Mouse (Mus musculus): ENCODE data around the gene Olfr96. TPM values are rescaled to one million over a fixed set of nuclear protein-coding genes. Genes with fewer than 3 reads are reported as not detected.
A peak's percentile ranks its signal among the peaks of the same experiment; 100 is the strongest.

Olfr96 gene
- polyA plus RNA-seq (2015; fragmentation: Nextera tagmentation; extraction: Ambion mirVana) = not detected in 2 replicates

DNA sequence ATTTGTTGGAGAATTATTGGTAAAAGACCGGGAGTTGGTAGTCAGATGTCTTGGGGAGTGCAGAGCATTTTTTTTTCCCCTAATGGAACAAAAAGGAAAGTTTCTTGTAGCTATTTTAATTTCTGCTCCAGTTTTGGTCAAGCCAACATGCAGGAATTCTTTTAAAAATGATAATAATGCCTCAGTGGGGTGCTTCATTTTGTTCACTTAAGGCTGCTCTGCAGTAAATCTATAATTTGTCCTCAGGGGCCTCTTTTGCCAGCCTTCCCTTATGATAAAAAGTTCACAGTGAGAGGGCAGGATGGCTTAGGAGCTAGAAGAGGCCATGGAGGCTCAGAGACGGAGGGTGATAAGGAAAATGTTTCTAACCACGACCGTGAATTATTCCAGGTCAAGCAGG is at the start of gene Olfr96:
TSS of gene Olfr96 (plus strand) at position 301 of the 400 bp plus-strand sequence.
- no peaks in the 10 kb centered on the region for H3K4me1 ChIP-seq (replicated peaks)
- no peaks in the 10 kb centered on the region for H3K27me3 ChIP-seq (replicated peaks)
- no peak within 1 kb of the TSS for H3K9ac ChIP-seq
- no peak for ATAC-seq
- H3K4me3 ChIP-seq (replicated peaks) = no peak within 1 kb of the TSS
- H3K27ac ChIP-seq = no peak within 1 kb of the TSS
- H3K36me3 ChIP-seq = no peaks in the 10 kb centered on the region
- no peaks in the 10 kb centered on the region for H3K9me3 ChIP-seq
- 63% methylated on average over 4 of the region's 4 CpGs for WGBS
- H3K4me2 ChIP-seq (replicated peaks) = no peak within 1 kb of the TSS

DNA sequence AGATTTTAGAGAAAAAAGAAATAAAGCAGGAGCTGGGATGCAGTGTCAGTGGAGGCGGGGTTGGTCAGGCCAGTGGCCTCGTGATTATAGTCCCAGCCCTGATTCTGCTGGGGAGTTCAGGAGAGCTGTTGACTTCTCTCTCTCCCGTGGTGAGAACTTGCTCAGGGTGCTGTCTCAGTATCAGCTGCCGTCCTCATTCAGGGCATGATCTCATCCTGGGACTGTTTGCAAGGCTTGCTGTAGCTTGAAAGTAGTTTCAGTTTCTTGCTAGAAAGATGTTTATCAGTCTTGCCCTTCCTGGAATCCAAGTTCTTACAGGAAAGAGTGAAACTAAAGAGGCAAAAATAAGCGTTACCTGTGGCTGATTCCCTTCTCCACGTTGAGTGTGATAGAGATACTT is 34.5 kb upstream of the Olfr96 start:
- Histone ChIP-seq H3K27me3 (replicated peaks) (no peaks in the 10 kb centered on the region), H3K9me3 (no peaks in the 10 kb centered on the region), H3K4me3 (replicated peaks) (no peak overlapping the region), H3K4me1 (replicated peaks) (no peaks in the 10 kb centered on the region), H3K36me3 (no peaks in the 10 kb centered on the region), H3K27ac (no peak overlapping the region), H3K9ac (no peak overlapping the region), H3K4me2 (replicated peaks) (no peak overlapping the region)
- 38% methylated on average over 6 of the region's 6 CpGs for WGBS
- 0 out of 2 replicates have a peak, but pooled peaks have one; percentile 41 for ATAC-seq

DNA sequence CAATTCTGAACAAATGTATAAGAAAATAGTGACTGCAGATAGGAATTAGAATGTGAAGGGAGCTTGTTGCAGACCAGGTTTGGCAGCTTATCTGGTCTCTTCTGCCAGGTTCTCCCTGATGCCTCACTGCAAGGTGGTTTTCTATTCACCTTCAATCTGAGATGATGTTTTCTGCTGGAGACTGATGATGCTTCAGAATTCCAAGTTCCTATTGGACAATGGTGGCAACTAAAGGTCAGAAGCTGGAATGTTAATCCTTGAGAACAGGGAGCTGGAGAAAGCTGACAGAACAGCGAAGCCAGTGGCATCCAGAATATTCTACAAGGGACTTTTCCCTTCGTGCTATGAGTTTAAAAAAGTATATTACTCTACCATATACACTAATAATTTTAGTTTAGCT is 29.2 kb upstream of the Olfr96 start:
- ATAC-seq = no peak
- no peaks in the 10 kb centered on the region for H3K36me3 ChIP-seq

DNA sequence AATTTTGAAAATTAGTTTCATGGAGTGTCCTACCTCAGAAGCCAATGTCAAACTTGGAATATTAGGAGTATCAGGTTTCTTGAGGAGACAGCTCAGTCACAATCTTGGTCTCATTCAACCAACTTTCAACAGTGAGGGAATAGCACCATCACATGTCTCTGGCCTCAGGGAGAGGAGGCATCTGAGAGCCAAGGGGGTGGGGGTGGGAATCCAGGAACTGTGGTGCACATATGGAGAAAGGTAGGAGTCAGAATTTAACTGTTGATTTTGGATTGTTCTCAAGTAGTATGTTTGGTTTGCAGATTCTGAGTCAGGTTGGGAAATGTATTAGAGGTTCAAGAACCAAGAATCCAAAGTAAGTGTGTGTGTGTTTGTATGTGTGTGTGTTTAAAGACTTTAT is 26.9 kb upstream of the Olfr96 start:
- H3K4me3 ChIP-seq (replicated peaks) = no peak overlapping the region
- peaks cover 21% of the 10 kb centered on the region for H3K27me3 ChIP-seq (replicated peaks)
- no peak overlapping the region for H3K9ac ChIP-seq
- no peaks in the 10 kb centered on the region for H3K9me3 ChIP-seq
- H3K4me1 ChIP-seq (replicated peaks) = peaks cover 2% of the 10 kb centered on the region; the same call in 1 of the 2 replicates
- no peak overlapping the region for H3K27ac ChIP-seq
- ATAC-seq = no peak
- no peaks in the 10 kb centered on the region for H3K36me3 ChIP-seq
- no peak overlapping the region for H3K4me2 ChIP-seq (replicated peaks)

More for the DNA sequence above, 29.2 kb upstream of the Olfr96 start:
- no peaks in the 10 kb centered on the region for H3K9me3 ChIP-seq
- no peaks in the 10 kb centered on the region for H3K4me1 ChIP-seq (replicated peaks)
- WGBS = 49% methylated on average over 2 of the region's 2 CpGs
- no peak overlapping the region for H3K4me3 ChIP-seq (replicated peaks)
- H3K27ac ChIP-seq = no peak overlapping the region
- no peak overlapping the region for H3K9ac ChIP-seq
- H3K27me3 ChIP-seq (replicated peaks) = no peaks in the 10 kb centered on the region
- no peak overlapping the region for H3K4me2 ChIP-seq (replicated peaks)

DNA sequence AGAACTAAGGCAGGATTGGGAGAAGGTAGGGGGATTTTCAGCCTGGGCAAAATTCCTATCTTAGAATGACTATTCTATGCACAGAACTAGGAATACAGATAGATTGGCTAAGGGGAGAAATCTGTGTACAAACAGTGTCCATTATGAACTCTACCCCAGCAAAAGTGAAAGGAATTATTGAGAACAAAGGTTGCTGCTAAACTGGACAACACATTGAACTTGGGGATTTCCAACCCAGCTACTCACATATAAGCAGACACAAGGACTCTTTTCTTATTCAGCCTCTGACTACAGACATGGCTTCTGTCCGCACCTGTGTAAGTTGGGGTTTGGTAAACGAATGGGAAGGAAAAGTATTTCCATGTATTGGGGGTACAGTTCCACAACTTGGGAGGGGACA is 26.3 kb upstream of the Olfr96 start, which contains the start of gene Ubd:
TSS of gene Ubd (plus strand) at position 237 of the 400 bp plus-strand sequence.
- Histone ChIP-seq H3K4me3 (replicated peaks) (no peak within 1 kb of the TSS), H3K27ac (no peak within 1 kb of the TSS), H3K4me2 (replicated peaks) (no peak within 1 kb of the TSS), H3K9me3 (no peaks in the 10 kb centered on the region), H3K36me3 (no peaks in the 10 kb centered on the region), H3K9ac (no peak within 1 kb of the TSS), H3K27me3 (replicated peaks) (peaks cover 22% of the 10 kb centered on the region), H3K4me1 (replicated peaks) (peaks cover 2% of the 10 kb centered on the region; the same call in 1 of the 2 replicates)
- WGBS = 84% methylated on average over 2 of the region's 2 CpGs
- no peak for ATAC-seq

DNA sequence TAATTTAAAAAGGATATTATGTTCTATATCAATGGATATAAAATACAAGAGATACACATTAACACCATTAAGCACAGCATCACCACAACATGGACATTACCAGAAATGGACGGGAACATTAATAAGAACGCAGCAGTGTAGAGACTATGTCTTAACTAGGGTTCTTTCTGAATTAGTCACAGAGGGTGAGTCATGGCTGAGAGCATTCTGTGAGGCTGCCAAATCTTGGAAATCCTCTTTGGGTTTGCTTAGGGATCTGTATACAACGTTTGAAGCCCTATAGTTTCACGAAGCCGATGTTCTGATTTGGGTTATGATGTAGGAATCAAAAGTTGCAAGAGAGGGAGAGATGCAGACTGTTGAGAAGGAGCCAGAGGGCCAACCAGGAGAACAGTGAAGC is 25.2 kb upstream of the Olfr96 start:
- Histone ChIP-seq H3K4me1 (replicated peaks) (peaks cover 2% of the 10 kb centered on the region; the same call in 1 of the 2 replicates), H3K9me3 (no peaks in the 10 kb centered on the region), H3K27ac (no peak overlapping the region), H3K36me3 (no peaks in the 10 kb centered on the region), H3K4me3 (replicated peaks) (no peak overlapping the region), H3K9ac (no peak overlapping the region), H3K4me2 (replicated peaks) (no peak overlapping the region), H3K27me3 (replicated peaks) (peaks cover 22% of the 10 kb centered on the region)
- WGBS = 82% methylated on average over 5 of the region's 5 CpGs
- no peak for ATAC-seq

DNA sequence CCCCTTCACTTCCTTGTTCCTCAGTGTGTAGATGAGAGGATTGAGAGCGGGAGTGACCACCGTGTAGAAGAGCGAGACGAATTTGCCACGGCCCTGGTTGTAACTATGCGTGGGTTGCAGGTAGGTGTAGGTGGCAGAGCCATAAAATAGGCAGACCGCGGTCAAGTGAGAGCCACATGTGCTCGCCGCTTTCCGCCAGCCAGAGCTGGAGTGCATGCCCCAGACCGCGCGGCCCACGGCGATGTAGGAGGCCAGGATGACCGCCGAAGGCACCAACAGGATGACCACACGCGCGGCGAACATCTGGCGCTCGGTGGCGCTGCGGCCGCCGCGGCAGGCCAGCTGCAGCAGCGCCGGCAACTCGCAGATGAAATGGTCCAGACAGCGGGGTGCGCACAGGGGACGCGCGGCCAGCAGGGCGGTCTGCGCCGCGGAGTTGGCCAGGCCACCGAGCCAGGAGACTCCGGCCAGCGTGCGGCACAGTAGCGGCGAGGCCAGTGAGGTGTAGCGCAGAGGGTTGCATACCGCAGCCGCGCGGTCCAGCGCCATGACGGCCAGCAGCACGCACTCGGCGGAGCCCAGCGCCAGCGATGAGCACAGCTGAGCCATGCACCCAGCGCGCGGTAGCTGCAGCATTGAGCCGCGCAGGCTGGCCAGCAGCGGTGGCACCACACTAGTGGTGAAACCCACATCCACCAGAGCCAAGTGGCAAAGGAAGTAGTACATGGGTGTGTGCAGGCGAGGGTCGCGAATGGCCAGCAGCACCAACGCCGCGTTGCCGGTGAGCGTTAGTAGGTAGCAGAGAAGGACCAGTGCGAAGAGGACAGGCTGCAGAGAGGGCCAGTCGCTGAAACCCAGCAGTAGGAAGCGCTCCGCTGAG is 22.9 kb upstream of the Olfr96 start:
- peaks cover 2% of the 10 kb centered on the region; the same call in 1 of the 2 replicates for H3K4me1 ChIP-seq (replicated peaks)
- peaks cover 24% of the 10 kb centered on the region for H3K27me3 ChIP-seq (replicated peaks)
- peak overlapping the region; percentile 34; the same call in 1 of the 2 replicates for H3K9ac ChIP-seq
- H3K4me3 ChIP-seq (replicated peaks) = peak overlapping the region; percentile 54
- H3K4me2 ChIP-seq (replicated peaks) = peak overlapping the region; percentile 99
- H3K27ac ChIP-seq = no peak overlapping the region
- no peaks in the 10 kb centered on the region for H3K9me3 ChIP-seq
- no peaks in the 10 kb centered on the region for H3K36me3 ChIP-seq
- peak; percentile 84 for ATAC-seq
- 1% methylated on average over 77 of the region's 77 CpGs for WGBS

DNA sequence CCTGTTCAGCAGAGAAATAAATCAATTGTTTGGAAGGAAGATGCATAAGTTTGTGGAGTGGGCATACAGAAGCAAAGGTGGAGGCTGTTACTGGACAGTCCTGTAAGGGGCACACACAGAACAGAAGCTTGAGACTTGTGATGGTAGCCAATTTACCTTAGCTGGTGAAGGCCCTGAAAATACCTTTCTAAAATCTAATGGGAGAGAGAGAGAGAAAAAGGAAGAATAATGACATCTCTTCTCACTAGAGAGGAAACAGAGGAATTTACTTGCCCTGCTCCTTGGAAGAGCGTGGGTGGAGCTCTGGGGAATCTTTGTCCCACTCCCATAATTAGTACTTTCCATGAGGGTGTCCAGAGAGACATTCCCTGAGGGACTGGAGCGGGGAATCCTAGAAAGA is 19.1 kb upstream of the Olfr96 start, which contains the start of gene Olfr94:
TSS of gene Olfr94 (minus strand) at position 101 of the 400 bp plus-strand sequence.
- Histone ChIP-seq H3K27me3 (replicated peaks) (peaks cover 24% of the 10 kb centered on the region), H3K36me3 (no peaks in the 10 kb centered on the region), H3K4me1 (replicated peaks) (peaks cover 2% of the 10 kb centered on the region; the same call in 1 of the 2 replicates), H3K27ac (no peak within 1 kb of the TSS), H3K9me3 (no peaks in the 10 kb centered on the region), H3K4me3 (replicated peaks) (no peak within 1 kb of the TSS), H3K4me2 (replicated peaks) (no peak within 1 kb of the TSS), H3K9ac (no peak within 1 kb of the TSS)
- no peak for ATAC-seq
- 85% methylated on average over 2 of the region's 2 CpGs for WGBS

DNA sequence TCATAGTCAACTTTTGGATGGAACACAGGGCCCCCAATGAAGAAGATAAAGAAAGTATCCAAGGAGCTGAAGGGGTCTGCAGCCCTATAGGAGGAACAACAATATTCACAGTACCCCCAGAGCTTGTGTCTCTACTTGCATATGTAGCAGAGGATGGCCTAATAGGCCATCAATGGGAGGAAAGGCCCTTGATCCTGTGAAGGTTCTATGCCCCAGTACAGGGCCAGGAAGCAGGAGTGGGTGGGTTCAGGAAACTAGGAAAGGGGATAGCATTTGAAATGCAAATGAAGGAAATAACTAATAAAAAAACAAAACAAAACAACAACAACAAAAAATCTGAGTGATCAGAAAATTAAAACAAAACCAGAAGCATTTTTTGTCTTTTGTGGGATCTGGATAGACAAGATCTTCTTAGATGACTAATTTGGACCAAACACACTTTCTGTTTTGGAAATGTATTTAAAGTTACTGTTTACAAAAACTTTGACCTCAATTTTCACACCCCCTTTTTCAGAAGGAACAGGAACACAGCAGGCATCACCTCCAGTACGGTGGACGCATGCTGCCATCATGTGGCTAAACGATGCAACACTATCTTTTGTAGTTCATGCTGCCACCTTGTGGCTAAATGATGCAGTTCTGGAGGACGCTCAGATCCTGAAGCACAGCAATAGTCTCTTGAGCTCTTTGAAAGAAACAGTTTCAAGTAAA is 16.6 kb upstream of the Olfr96 start:
- peak; percentile 89 for ATAC-seq
- no peak overlapping the region for H3K9ac ChIP-seq
- no peak overlapping the region for H3K4me3 ChIP-seq (replicated peaks)
- WGBS = under 1% methylated on average over 4 of the region's 4 CpGs
- no peaks in the 10 kb centered on the region for H3K4me1 ChIP-seq (replicated peaks)
- H3K36me3 ChIP-seq = no peaks in the 10 kb centered on the region
- no peaks in the 10 kb centered on the region for H3K9me3 ChIP-seq
- H3K27ac ChIP-seq = no peak overlapping the region
- no peak overlapping the region for H3K4me2 ChIP-seq (replicated peaks)
- 0 out of 2 replicates have a peak, but pooled peaks cover 2% of the 10 kb centered on the region for H3K27me3 ChIP-seq (replicated peaks)

DNA sequence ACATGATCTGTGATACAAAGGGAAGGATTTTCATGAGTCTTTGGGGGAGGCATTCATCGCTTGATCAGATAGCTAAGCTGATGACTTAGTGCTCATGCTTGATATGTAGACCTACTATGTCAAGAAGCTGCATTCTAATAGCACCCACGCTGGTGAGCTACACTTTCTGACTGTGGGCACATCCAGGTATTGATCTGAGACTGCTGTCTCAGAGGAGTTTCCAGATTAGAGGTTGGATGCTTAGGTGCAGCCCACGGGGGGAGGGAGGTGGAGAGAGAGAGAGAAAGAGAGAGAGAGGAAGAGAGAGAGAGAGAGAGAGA is 16.1 kb upstream of the Olfr96 start:
- Histone ChIP-seq H3K4me2 (replicated peaks) (no peak overlapping the region), H3K9ac (no peak overlapping the region), H3K4me1 (replicated peaks) (no peaks in the 10 kb centered on the region), H3K27me3 (replicated peaks) (0 out of 2 replicates have a peak, but pooled peaks cover 2% of the 10 kb centered on the region), H3K36me3 (no peaks in the 10 kb centered on the region), H3K4me3 (replicated peaks) (no peak overlapping the region), H3K27ac (no peak overlapping the region), H3K9me3 (no peaks in the 10 kb centered on the region)
- ATAC-seq = peak; percentile 59
- 25% methylated on average over 3 of the region's 3 CpGs for WGBS

DNA sequence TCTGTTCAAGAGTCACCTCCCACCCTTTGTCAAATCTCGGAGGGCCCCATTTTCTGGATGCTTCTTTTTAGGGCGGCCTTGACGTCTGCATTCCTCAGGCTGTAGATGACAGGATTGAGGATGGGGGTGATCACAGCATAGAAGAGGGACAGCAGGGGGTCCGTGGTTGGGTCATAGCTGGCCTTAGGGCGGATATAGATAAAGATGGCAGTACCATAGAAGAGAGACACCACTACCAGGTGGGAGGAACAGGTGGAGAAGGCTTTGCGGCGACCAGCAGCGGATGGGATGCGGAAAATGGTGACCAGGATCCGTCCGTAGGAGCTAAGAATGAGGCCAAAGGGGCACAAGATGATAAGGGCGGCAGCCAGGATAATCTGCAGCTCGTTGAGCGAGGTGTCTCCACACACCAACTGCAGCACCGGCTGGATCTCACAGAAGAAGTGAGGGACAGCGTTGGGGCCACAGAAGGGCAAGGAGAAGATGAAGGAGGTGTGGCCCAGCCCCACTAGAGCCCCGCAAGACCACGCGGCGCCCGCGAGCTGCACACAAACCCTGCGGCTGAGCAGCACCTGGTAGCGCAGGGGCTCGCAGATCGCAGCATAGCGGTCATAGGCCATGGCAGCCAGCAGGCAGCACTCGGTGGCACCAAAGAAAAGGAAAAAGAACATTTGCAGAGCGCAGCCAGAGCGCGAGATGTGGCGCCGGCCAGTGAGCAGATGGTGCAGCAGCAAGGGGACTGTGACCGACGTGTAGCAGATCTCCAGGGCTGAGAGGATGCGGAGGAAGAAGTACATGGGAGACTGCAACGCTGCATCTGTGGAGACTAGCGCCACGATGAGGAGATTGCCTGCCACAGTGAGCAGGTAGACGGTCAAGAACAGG is 8.8 kb upstream of the Olfr96 start:
- H3K36me3 ChIP-seq = no peaks in the 10 kb centered on the region
- H3K27me3 ChIP-seq (replicated peaks) = peaks cover 12% of the 10 kb centered on the region
- ATAC-seq = no peak
- no peak overlapping the region for H3K9ac ChIP-seq
- no peaks in the 10 kb centered on the region for H3K9me3 ChIP-seq
- no peak overlapping the region for H3K27ac ChIP-seq
- H3K4me3 ChIP-seq (replicated peaks) = peak overlapping the region; percentile 19
- peak overlapping the region; percentile 57 for H3K4me2 ChIP-seq (replicated peaks)
- WGBS = 15% methylated on average over 40 of the region's 40 CpGs
- H3K4me1 ChIP-seq (replicated peaks) = no peaks in the 10 kb centered on the region

DNA sequence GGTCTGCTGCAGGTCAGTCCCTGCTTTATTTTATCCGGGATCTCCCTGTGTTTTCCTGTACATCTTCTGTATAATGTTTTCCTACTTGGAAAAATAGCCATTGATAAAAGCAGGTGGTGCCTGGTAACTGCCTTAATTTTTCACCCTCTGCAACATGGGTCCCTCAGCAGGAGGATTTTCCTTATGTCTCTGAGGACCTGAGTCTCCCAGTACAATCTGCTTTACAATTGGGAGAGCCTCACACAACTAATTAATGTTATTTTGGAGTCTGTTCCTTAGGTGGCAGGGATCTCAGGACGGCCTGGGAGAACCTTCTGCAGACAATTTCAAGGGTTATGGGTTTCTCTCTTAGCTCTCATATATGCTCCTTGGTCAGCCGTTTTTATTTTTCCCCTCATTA is 6.9 kb upstream of the Olfr96 start, which contains the start of gene Olfr95:
TSS of gene Olfr95 (minus strand) at position 101 of the 400 bp plus-strand sequence.
- no peaks in the 10 kb centered on the region for H3K36me3 ChIP-seq
- ATAC-seq = no peak
- no peaks in the 10 kb centered on the region for H3K9me3 ChIP-seq
- H3K27ac ChIP-seq = no peak within 1 kb of the TSS
- H3K4me2 ChIP-seq (replicated peaks) = no peak within 1 kb of the TSS
- peaks cover 12% of the 10 kb centered on the region for H3K27me3 ChIP-seq (replicated peaks)
- H3K4me1 ChIP-seq (replicated peaks) = no peaks in the 10 kb centered on the region
- no peak within 1 kb of the TSS for H3K9ac ChIP-seq
- no peak within 1 kb of the TSS for H3K4me3 ChIP-seq (replicated peaks)
- 69% methylated on average over 3 of the region's 3 CpGs for WGBS

Measured in intestine, embryonic 15.5 days (tissue).